Mouse (Mus musculus) gastrocnemius, postnatal 14 days (tissue): Measurements from ENCODE around the gene Fam47c. TPM values are rescaled to one million over a fixed set of nuclear protein-coding genes. Genes with fewer than 3 reads are reported as not detected.

Source experiments
- DNase-seq: peaks from one replicate; pipeline ENCODE4 v3.0.0; 2021; ENCODE audit warnings: mixed read lengths
- intact Hi-C: fragments of 180-260 bp; cut with DNase I; formaldehyde crosslinking; loops from one replicate; pipeline ENCODE4 v1.15.1; 2025; ENCODE audit warnings: low total_unique reads
- long read RNA-seq, 2 experiments: library from polyadenylated mRNA; stranded (forward); transcript quantifications; one replicate each; pipeline ENCODE4 v2.0.0; 2021
- total RNA-seq, 2 experiments: library from RNA; stranded (reverse); gene quantifications; 2 replicates each; pipeline ENCODE4 v1.2.3; 2021

The Fam47c gene
- total RNA-seq = not detected
- long read RNA-seq, experiment 1 = 0 reads
- long read RNA-seq, experiment 2 = 0 reads

- intact Hi-C loops = no loop called here
- no peak for DNase-seq
These were observed at the start of gene Fam47c for GRCm38 (mm10) chrX:78737463-78737862. Fam47c (plus strand) TSS chrX:78737763.

DNA sequence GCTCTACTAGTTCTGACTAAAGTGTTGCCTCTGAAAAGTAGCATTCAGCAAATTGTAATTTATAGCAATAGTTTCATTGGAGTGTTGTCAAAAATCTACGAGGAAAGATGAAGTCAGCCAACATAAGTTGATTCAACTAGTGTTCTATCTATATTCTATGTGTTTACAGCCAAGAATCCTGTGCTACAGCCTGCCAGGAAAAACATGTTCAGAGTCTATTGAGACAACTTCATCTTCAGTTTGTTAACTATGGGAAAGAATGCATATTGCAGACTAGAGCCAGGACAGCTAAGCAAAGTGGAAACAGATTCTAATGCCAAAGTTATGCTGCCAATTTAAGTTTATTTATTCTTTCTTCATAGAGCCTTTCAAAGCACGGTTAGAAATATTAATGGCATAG is 31.8 kb downstream of the Fam47c start:
- intact Hi-C loops = no loop called here
- DNase-seq = no peak

DNA sequence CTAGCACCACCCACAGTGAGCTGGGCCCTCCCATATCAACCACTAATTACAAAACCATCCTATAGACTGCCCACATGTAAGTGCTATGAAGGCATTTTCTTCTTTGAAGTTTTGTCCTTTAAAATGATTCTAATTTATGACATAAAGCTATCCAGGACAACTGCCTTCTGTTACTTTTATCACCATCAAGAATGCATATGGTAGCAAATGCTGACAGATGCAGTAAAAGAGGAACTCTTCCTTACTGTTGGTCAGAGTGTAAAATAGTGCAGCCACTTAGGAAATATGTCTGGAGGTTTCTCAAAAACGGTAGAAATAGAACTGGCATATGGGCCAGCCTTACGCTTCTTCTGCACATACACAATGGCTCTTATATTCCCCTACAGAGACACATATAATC is 39.5 kb downstream of the Fam47c start:
- intact Hi-C loops = no loop called here
- no peak for DNase-seq

Other genes starting within 250 kb of the Fam47c start
- 1 to 10 TPM; 6.8 to 8.3 TPM for gene Prrg1, start 153.9 kb upstream of the Fam47c start, total RNA-seq